Mouse (Mus musculus) CH12.LX (cell line): Measurements from ENCODE around the gene Ric1. TPM values are rescaled to one million over a fixed set of nuclear protein-coding genes. Genes with fewer than 3 reads are reported as not detected.

Source experiments
- DNase-seq: peaks from one replicate; pipeline ENCODE4 v3.0.0-alpha.2; 2013; ENCODE audit errors: extremely low read depth
- H3K27ac ChIP-seq: 2 replicates; pipeline ENCODE4 v1.5.1; 2012; ENCODE audit warnings: low read depth, mild to moderate bottlenecking, control low read depth, moderate library complexity; ENCODE audit not compliant: insufficient read depth
- H3K27me3 ChIP-seq: replicated peaks from 2 replicates; pipeline ENCODE3; 2012; ENCODE audit warnings: inconsistent platforms
- H3K36me3 ChIP-seq, 2 experiments: replicated peaks in 1 of 2; 2 replicates each; pipeline versions ENCODE3 to v1.6.1; 2012; ENCODE audit warnings: inconsistent platforms in 1 of 2, low read length in 1 of 2, mild to moderate bottlenecking in 1 of 2, mixed read lengths in 1 of 2, moderate library complexity in 1 of 2; ENCODE audit not compliant: control insufficient read depth in 1 of 2, insufficient read depth in 1 of 2
- H3K4me1 ChIP-seq, 2 experiments: 2 replicates each; pipeline ENCODE4 v1.6.1; 2012; ENCODE audit warnings: inconsistent platforms in 1 of 2, moderate library complexity in 1 of 2; ENCODE audit not compliant: insufficient read depth in 2 of 2, control insufficient read depth in 1 of 2
- H3K4me2 ChIP-seq: 2 replicates; pipeline ENCODE4 v1.6.1; 2012; ENCODE audit warnings: low read depth, mild to moderate bottlenecking, control low read depth; ENCODE audit not compliant: poor library complexity, insufficient read depth, severe bottlenecking
- H3K4me3 ChIP-seq, 3 experiments: fragments of 150-350 bp in 1 of 3; sonication (generic) in 1 of 3; replicated peaks in 1 of 3; 2 replicates each; pipeline versions ENCODE3 to v1.5.1; 2011 to 2012; ENCODE audit warnings: low read depth in 2 of 3, low read length in 2 of 3, mild to moderate bottlenecking in 2 of 3, moderate library complexity in 2 of 3, control low read depth in 1 of 3, improper control_type of control experiment in 1 of 3, inconsistent platforms in 1 of 3, mixed read lengths in 1 of 3; ENCODE audit not compliant: poor library complexity in 1 of 3
- H3K79me2 ChIP-seq: replicated peaks from 2 replicates; pipeline ENCODE4 v1.6.1; 2012; ENCODE audit warnings: mild to moderate bottlenecking, moderate library complexity; ENCODE audit not compliant: control insufficient read depth, poor library complexity, insufficient read depth, severe bottlenecking; ENCODE audit errors: extremely low read depth
- H3K9ac ChIP-seq: 2 replicates; pipeline ENCODE4 v1.6.1; 2012; ENCODE audit warnings: low read depth, mild to moderate bottlenecking, control low read depth, moderate library complexity; ENCODE audit not compliant: insufficient read depth
- H3K9me3 ChIP-seq: replicated peaks from 2 replicates; pipeline ENCODE3; 2012; ENCODE audit warnings: low read length, inconsistent platforms, mixed read lengths
- BHLHE40 ChIP-seq: IDR thresholded peaks from 2 replicates; pipeline ENCODE4 v1.6.1; 2011; ENCODE audit warnings: mild to moderate bottlenecking, low read depth, low read length, improper control_type of control experiment
- CHD1 ChIP-seq: IDR thresholded peaks from 2 replicates; pipeline ENCODE4 v1.6.1; 2012; ENCODE audit warnings: low read depth, low read length, improper control_type of control experiment, inconsistent platforms
- E2F4 ChIP-seq: IDR thresholded peaks from 2 replicates; pipeline ENCODE4 v1.6.1; 2011; ENCODE audit warnings: low read depth, low read length, improper control_type of control experiment; ENCODE audit not compliant: insufficient replicate concordance
- EP300 ChIP-seq: IDR thresholded peaks from 2 replicates; pipeline ENCODE4 v1.6.1; 2011; ENCODE audit warnings: low read length, improper control_type of control experiment
- ETS1 ChIP-seq: conservative IDR thresholded peaks from 2 replicates; pipeline ENCODE4 v1.6.1; 2012; ENCODE audit warnings: low read depth, mild to moderate bottlenecking, inconsistent platforms, low read length, improper control_type of control experiment, moderate library complexity
- GABPA ChIP-seq: IDR thresholded peaks from 2 replicates; pipeline ENCODE4 v1.6.1; 2012; ENCODE audit warnings: low read depth, low read length, improper control_type of control experiment, inconsistent platforms; ENCODE audit not compliant: insufficient replicate concordance
- HCFC1 ChIP-seq: IDR thresholded peaks from 2 replicates; pipeline ENCODE4 v1.6.1; 2012; ENCODE audit warnings: low read depth, mild to moderate bottlenecking, inconsistent platforms, low read length, improper control_type of control experiment
- JUND ChIP-seq: conservative IDR thresholded peaks from 2 replicates; pipeline ENCODE4 v1.6.1; 2011; ENCODE audit warnings: low read depth, low read length, improper control_type of control experiment
- MAFK ChIP-seq: IDR thresholded peaks from 2 replicates; pipeline ENCODE4 v1.6.1; 2011; ENCODE audit warnings: low read length, improper control_type of control experiment; ENCODE audit not compliant: insufficient replicate concordance
- MAX ChIP-seq: IDR thresholded peaks from 2 replicates; pipeline ENCODE4 v1.6.1; 2011; ENCODE audit warnings: low read length, improper control_type of control experiment
- MEF2A ChIP-seq: IDR thresholded peaks from 2 replicates; pipeline ENCODE4 v1.6.1; 2014; ENCODE audit warnings: low read depth, mild to moderate bottlenecking, inconsistent platforms, low read length, improper control_type of control experiment, borderline replicate concordance
- MXI1 ChIP-seq: IDR thresholded peaks from 2 replicates; pipeline ENCODE4 v1.6.1; 2011; ENCODE audit warnings: mild to moderate bottlenecking, low read depth, low read length, improper control_type of control experiment
- MYC ChIP-seq: IDR thresholded peaks from 2 replicates; pipeline ENCODE4 v1.6.1; 2011; ENCODE audit warnings: low read depth, mild to moderate bottlenecking, improper control_type of control experiment, low read length
- NRF1 ChIP-seq: IDR thresholded peaks from 2 replicates; pipeline ENCODE4 v1.6.1; 2014; ENCODE audit warnings: low read depth, mild to moderate bottlenecking, inconsistent platforms, low read length, improper control_type of control experiment, moderate library complexity
- POLR2AphosphoS2 ChIP-seq: IDR thresholded peaks from 2 replicates; pipeline ENCODE4 v1.6.1; 2011; ENCODE audit warnings: low read depth, low read length, improper control_type of control experiment
- RAD21 ChIP-seq: IDR thresholded peaks from 2 replicates; pipeline ENCODE4 v1.6.1; 2011; ENCODE audit warnings: low read depth, mild to moderate bottlenecking, low read length, improper control_type of control experiment, moderate library complexity
- SIN3A ChIP-seq: IDR thresholded peaks from 2 replicates; pipeline ENCODE4 v1.6.1; 2012; ENCODE audit warnings: low read length, improper control_type of control experiment, inconsistent platforms
- UBTF ChIP-seq: IDR thresholded peaks from 2 replicates; pipeline ENCODE4 v1.6.1; 2012; ENCODE audit warnings: low read depth, mild to moderate bottlenecking, inconsistent platforms, low read length, improper control_type of control experiment, moderate library complexity
- USF1 ChIP-seq: IDR thresholded peaks from 2 replicates; pipeline ENCODE4 v1.6.1; 2014; ENCODE audit warnings: low read depth, mild to moderate bottlenecking, inconsistent platforms, low read length, improper control_type of control experiment
- ZC3H11A ChIP-seq: IDR thresholded peaks from 2 replicates; pipeline ENCODE4 v1.6.1; 2012; ENCODE audit warnings: low read depth, mild to moderate bottlenecking, inconsistent platforms, low read length, improper control_type of control experiment
- ZKSCAN1 ChIP-seq: IDR thresholded peaks from 2 replicates; pipeline ENCODE4 v1.6.1; 2012; ENCODE audit warnings: low read depth, inconsistent platforms, low read length, improper control_type of control experiment, borderline replicate concordance
- ZMIZ1 ChIP-seq: IDR thresholded peaks from 2 replicates; pipeline ENCODE4 v1.6.1; 2012; ENCODE audit warnings: low read depth, mild to moderate bottlenecking, inconsistent platforms, low read length, improper control_type of control experiment
- dilution Hi-C: fragments of 300-500 bp; cut with MboI; formaldehyde crosslinking; loops from 2 replicates; pipeline ENCODE4 v1.14.3; 2020; ENCODE audit warnings: low sequenced_read_pairs; ENCODE audit not compliant: extremely low pct_unique_long_range_greater_than_20kb, extremely low pct_ligation_motif_present
- in situ Hi-C: fragments of 300-500 bp; cut with MboI; formaldehyde crosslinking; loops from 3 replicates; pipeline ENCODE4 v1.14.3; 2019; ENCODE audit warnings: low sequenced_read_pairs, low pct_ligation_motif_present, low pct_unique_long_range_greater_than_20kb, mixed read lengths
- polyA plus RNA-seq: library from polyadenylated mRNA; unstranded; fragments of >175 nt; gene quantifications from 2 replicates; pipeline ENCODE4 v1.2.1, GENCODE M21; 2012; ENCODE audit warnings: low read depth; ENCODE audit not compliant: insufficient read length
- total RNA-seq, 2 experiments: library from RNA; depleted of rRNA; stranded (reverse); fragments of 300-350 nt in 1 of 2; fragments of >200 nt in 1 of 2; gene quantifications; 2 replicates each; pipeline ENCODE4 v1.2.3; 2012 to 2014

Gene Ric1
- total and polyA plus RNA-seq, 3 experiments = 11.2 to 17.9 (median 16.3) TPM

DNA sequence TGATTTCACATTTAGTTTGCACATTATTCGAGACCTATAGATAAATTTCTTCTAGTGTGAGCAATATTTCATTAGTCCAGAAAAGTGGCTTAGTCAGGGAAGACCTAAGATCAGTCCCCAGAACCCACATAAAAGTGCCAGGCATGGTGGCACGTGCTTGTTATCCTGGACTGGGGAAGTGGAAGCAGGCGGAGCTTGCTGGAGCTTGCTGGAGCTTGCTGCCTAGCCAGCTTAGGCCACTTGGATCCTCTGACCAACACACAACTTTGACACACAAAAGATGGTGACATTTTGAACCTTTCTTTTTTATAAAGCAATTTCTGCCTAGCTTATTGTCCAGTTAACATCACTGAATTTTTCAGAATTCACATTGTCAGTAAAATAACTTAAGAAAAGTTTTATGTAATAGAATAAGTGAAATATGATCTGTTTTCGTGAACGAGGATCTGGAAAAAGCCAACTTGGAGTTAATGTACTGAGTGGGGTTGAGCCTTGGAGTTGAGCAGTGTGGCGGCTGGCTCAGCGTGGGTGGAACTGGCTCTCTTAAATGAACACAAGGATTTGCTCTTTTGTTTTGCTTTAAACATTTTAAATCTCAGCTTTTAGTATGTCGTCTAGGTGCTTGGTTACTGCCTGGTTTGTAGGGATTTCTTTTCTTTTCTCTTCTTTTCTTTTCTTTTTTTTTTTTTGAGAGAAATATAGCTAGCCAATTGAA is 20.3 kb downstream of the Ric1 start:
- no peaks in the 10 kb centered on the region for H3K27me3 ChIP-seq
- no peaks in the 10 kb centered on the region for H3K4me1 ChIP-seq
- no peak overlapping the region for H3K9ac ChIP-seq
- in situ Hi-C loops = no loop called here
- no peak overlapping the region for H3K4me2 ChIP-seq
- H3K27ac ChIP-seq = no peak overlapping the region
- no peak for DNase-seq
- no peaks in the 10 kb centered on the region for H3K79me2 ChIP-seq
- dilution Hi-C loops = no loop called here
- no peaks in the 10 kb centered on the region for H3K9me3 ChIP-seq
- peaks cover 0 to 24% of the 10 kb centered on the region in 2 experiments for H3K36me3 ChIP-seq
- no peak for TF ChIP-seq BHLHE40
- TF ChIP-seq ETS1 = no peak
- TF ChIP-seq ZKSCAN1 = no peak
- no peak for TF ChIP-seq EP300
- TF ChIP-seq CHD1 = no peak
- TF ChIP-seq MEF2A = no peak
- no peak for TF ChIP-seq ZMIZ1
- no peak for TF ChIP-seq HCFC1
- no peak for TF ChIP-seq ZC3H11A
- TF ChIP-seq MYC = no peak
- no peak for TF ChIP-seq MXI1
- no peak for TF ChIP-seq NRF1
- TF ChIP-seq MAX = no peak
- no peak for TF ChIP-seq POLR2AphosphoS2
- no peak for TF ChIP-seq E2F4
- H3K4me3 ChIP-seq = no peak overlapping the region

DNA sequence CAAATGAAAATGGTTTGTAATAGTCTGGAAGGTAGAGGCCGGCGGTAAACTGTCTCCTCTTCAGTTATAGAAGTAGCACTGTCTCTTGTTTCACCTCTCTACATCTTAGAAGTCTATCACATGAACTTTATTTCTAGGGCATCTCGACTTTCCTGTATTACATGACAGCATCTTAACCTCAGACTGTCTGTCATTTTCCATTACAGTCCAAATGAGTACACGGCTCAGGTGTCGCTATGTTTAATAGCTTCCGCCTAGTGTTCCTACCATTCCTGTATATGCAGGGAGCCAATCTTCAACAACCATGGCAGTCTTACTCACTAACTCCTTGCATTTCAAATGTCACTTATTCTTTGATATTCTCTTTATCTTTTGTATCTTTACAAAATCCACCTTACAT is 21.9 kb downstream of the Ric1 start:
- in situ Hi-C loops = no loop called here
- H3K9ac ChIP-seq = no peak overlapping the region
- no peak for TF ChIP-seq USF1
- no peak for TF ChIP-seq JUND
- no peak for TF ChIP-seq HCFC1
- TF ChIP-seq POLR2AphosphoS2 = no peak
- no peak for TF ChIP-seq GABPA
- no peak for TF ChIP-seq ZMIZ1
- TF ChIP-seq MAX = no peak
- no peak for TF ChIP-seq RAD21
- TF ChIP-seq E2F4 = no peak
- TF ChIP-seq SIN3A = no peak
- no peak for TF ChIP-seq MAFK
- no peak for TF ChIP-seq UBTF
- TF ChIP-seq ZC3H11A = no peak
- no peak for TF ChIP-seq MXI1
- no peak overlapping the region for H3K4me3 ChIP-seq
- peaks cover 0 to under 1% of the 10 kb centered on the region in 2 experiments; a peak in 1 of 4 replicates for H3K4me1 ChIP-seq
- peaks cover 0 to 18% of the 10 kb centered on the region in 2 experiments for H3K36me3 ChIP-seq
- DNase-seq = no peak
- no peak overlapping the region for H3K4me2 ChIP-seq
- no peaks in the 10 kb centered on the region for H3K79me2 ChIP-seq
- dilution Hi-C loops = no loop called here
- no peak overlapping the region for H3K27ac ChIP-seq
- H3K27me3 ChIP-seq = no peaks in the 10 kb centered on the region
- no peaks in the 10 kb centered on the region for H3K9me3 ChIP-seq
